Mouse (Mus musculus) olfactory bulb, adult 2 months (tissue): Measurements from ENCODE around the gene Nt5e.

ENCODE experiments used
- CTCF ChIP-seq: fragments of 200-500 bp; IDR thresholded peaks from 2 replicates; pipeline ENCODE4 v1.5.1; 2012; ENCODE audit warnings: low read depth, mild to moderate bottlenecking, low read length, moderate library complexity; ENCODE audit not compliant: insufficient read depth
- POLR2A ChIP-seq: fragments of 200-500 bp; IDR thresholded peaks from 2 replicates; pipeline ENCODE4 v1.6.1; 2012; ENCODE audit warnings: mild to moderate bottlenecking, low read depth, low read length, moderate library complexity; ENCODE audit not compliant: insufficient read depth

GRCm38 (mm10) chr9:88342241-88342640 is 15.2 kb downstream of the Nt5e start:
- TF ChIP-seq POLR2A (no peak), CTCF (no peak)
